Mouse (Mus musculus): ENCODE data around the gene Slc40a1.

Slc40a1 gene

DNA sequence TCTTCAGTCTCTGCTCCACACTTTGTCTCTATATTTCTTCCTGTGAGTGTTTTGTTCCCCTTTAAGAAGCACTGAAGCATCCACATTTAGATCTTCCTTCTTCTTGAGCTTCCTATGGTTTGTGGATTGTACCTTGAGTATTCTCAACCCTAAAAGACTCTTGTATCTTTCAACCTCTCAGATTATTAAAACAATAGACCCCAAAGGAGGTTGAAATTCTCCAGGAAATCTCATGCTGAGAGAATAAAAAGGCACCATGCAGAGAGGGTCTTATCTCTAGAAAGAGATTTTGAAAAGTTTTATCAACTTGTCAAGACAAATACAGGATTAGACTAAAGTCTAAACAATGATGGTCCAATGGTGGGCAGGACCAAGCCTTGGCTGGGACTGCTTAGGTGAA lies 42.9 kb downstream of the Slc40a1 start:
- no peak for DNase-seq (ENCODE audit: low read depth)

GRCm38 (mm10) chr1:45882076-45882475 lies 44.2 kb downstream of the Slc40a1 start:
- DNase-seq (ENCODE audit: low read depth), result no peak

DNA sequence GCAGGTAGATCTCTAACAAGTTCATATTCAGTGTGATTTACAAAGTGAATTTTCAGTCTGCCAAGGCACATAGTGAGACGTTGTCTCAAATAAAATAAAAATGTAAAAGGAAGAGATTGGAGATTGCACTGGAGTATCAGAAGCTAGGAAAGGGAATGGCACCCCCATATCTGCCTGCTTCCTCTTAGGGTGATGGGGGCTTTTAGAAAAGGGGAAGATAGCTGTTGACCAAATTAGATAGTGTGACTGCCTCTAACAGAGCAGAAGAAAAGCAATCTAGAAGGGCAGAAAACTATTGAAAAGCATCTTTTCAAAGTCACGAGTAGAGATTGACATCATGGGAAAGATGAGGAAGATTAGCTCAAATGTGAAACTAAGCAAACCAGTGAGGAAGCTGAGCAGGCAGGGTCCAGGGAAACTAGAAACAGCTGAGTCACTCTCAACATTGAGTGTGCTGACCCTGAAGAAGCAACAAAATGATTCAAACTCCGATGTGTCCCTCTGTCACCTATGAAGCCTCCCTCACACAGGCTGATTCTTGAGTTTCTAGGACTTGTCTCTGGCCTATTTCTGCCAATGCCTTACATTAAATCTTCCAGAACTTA lies 45.0 kb downstream of the Slc40a1 start:
- no peak for DNase-seq (ENCODE audit: low read depth)

GRCm38 (mm10) chr1:45877463-45877862 lies 48.9 kb downstream of the Slc40a1 start:
- no peak for DNase-seq (ENCODE audit: low read depth)

- DNase-seq (ENCODE audit: low read depth), result no peak
Observed at GRCm38 (mm10) chr1:45876450-45877198, 49.7 kb downstream of the Slc40a1 start.

GRCm38 (mm10) chr1:45875640-45876039 lies 50.7 kb downstream of the Slc40a1 start:
- DNase-seq (ENCODE audit: low read depth), result no peak

DNA sequence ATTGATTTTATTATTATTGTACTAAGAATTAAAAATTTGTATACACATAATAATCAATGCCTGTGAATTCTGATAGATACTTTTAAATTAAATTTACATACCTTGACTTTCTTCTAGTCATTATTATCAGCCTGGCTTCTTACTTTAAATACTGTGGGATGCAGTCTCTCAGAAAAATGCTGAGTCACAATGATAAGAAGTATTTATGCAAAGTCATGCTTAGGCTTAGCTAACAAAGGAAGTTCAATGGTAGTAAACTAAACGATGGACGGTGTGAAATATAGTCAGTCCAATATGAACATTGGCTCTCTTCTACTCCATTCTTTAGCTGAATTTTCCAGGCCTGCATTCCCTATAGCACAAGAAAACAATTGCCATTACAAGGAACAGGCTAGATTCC lies 53.1 kb downstream of the Slc40a1 start:
- no peak for DNase-seq (ENCODE audit: low read depth)

GRCm38 (mm10) chr1:45868479-45869137 lies 57.7 kb downstream of the Slc40a1 start:
- DNase-seq (ENCODE audit: low read depth), result no peak

- DNase-seq (ENCODE audit: low read depth), result no peak
Observed at GRCm38 (mm10) chr1:45868050-45868449, 58.3 kb downstream of the Slc40a1 start.

- DNase-seq (ENCODE audit: low read depth), result no peak
Observed at GRCm38 (mm10) chr1:45866288-45867018, 59.9 kb downstream of the Slc40a1 start.

- DNase-seq (ENCODE audit: low read depth), result no peak
Observed at GRCm38 (mm10) chr1:45865727-45866126, 60.6 kb downstream of the Slc40a1 start.

DNA sequence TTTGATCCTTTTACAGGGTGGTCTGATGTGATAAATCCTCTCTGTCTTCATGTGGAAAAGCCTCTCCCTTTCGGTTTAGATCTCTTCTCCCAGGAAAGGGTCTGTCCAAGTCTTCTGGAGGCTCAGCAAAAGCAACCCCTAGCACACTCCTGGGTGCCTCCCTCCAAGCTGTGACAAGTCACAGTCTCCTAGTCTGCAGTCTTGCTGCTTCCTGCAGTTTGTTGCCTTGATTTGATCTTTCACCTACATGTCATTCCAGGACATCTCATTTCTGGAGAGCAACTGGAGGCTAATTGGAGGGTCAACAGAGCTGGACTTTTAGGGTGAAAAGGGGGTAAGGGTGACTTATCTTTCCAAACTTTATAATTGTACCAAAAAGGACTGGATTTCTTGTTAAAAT lies 61.0 kb downstream of the Slc40a1 start:
- DNase-seq (ENCODE audit: low read depth), result no peak

- DNase-seq (ENCODE audit: low read depth), result no peak
Observed at GRCm38 (mm10) chr1:45864564-45865014, 61.7 kb downstream of the Slc40a1 start.

DNA sequence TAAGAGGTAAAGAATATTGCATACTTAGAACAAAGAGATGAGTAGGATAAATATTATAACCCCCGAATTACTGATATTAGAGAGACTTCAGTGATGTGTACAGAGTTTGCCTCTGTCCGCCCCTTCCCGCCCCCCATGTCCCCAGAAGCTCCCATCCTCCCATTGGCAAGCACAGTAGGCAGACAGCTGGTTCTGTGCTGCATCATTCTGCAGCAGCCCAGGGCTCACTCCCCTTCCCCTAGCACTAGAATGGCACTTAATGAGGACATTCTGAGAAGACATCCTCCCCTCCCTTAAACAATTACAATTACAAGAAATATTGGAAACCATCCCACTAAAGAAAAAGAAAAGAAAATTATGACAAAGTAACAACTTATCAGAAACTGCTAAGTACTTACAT lies 62.7 kb downstream of the Slc40a1 start:
- DNase-seq (ENCODE audit: low read depth), result no peak

- DNase-seq (ENCODE audit: low read depth), result no peak
Observed at GRCm38 (mm10) chr1:45861162-45861561, 65.2 kb downstream of the Slc40a1 start.

DNA sequence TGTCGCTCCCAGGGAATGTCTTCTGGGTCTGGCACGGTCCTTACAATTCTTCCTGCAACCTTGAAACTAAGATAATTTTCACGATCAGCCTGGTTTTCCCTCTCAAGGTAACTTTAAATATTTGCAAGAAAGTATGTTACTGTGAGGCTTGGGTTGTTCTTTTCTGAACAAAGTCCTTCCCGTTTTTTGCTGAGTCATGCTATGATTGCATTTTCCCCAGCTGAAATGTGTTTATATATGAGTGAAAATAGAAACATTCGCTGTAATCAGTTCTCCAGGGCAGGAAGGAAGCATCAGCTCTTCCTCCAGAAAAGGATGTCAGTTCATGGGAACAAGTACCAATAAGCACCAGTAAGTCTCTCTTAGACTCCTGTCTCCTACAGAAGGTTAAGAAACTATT lies 66.0 kb downstream of the Slc40a1 start:
- DNase-seq (ENCODE audit: low read depth), result no peak

Data from induced T-regulatory cell, adult 2 months (primary cell).